14 mouse cellular contexts compared by ENCODE assay signal in genomic region chr11:60265271-60265985, GRCm38 (mm10). TPM values are rescaled to one million over a fixed set of nuclear protein-coding genes. Genes with fewer than 3 reads are reported as not detected.
A peak's percentile ranks its signal among the peaks of the same experiment; 100 is the strongest.
DNase-seq lines count a peak whose midpoint lies in the region; ATAC-seq and TF ChIP-seq lines count a peak whose summit lies in the region.
"Had no signal": no experiment of that assay in that cellular context is flagged by ENCODE, and none has a peak within 500 bp of the region (broad histone marks: within the 10 kb centered on the region; RNA-seq: fewer than 3 reads in every experiment).

No protein-coding gene starts in this region.

- TF ChIP-seq CTCF in heart, postnatal 0 days (IDR thresholded peaks at IDR 0.05; ENCODE audit: low read depth): peak; percentile 14

- no peak overlapping the region for H3K4me3 ChIP-seq in heart, postnatal 0 days (ENCODE audit: low read depth, low read length)
- no peak overlapping the region for H3K4me3 ChIP-seq in liver, embryonic 12.5 days
- H3K4me3 ChIP-seq in liver, embryonic 11.5 days (ENCODE audit: low read depth, low read length): no peak overlapping the region
- H3K4me3 ChIP-seq: embryonic facial prominence, embryonic 13.5 days; limb, embryonic 15.5 days; midbrain, embryonic 15.5 days had no signal

- H3K36me3 ChIP-seq in heart, postnatal 0 days (replicated peaks; ENCODE audit: control insufficient read depth, insufficient read depth, low read length): peaks cover 32% of the 10 kb centered on the region; the same call in 1 of the 2 replicates
- H3K36me3 ChIP-seq in liver, embryonic 12.5 days: 0 out of 2 replicates have a peak, but pooled peaks cover 4% of the 10 kb centered on the region
- H3K36me3 ChIP-seq in liver, embryonic 11.5 days (ENCODE audit: control insufficient read depth, insufficient read depth, low read length): no peaks in the 10 kb centered on the region
- H3K36me3 ChIP-seq: midbrain, embryonic 15.5 days had no signal

- 83% methylated on average over 4 of the region's 4 CpGs for WGBS in heart, postnatal 0 days
- 68% methylated on average over 4 of the region's 4 CpGs for WGBS in liver, embryonic 12.5 days (ENCODE audit: insufficient replicate concordance)
- WGBS in liver, embryonic 11.5 days: 78% methylated on average over 4 of the region's 4 CpGs

- H3K9me3 ChIP-seq in heart, postnatal 0 days (replicated peaks; ENCODE audit: control insufficient read depth, low read length): no peaks in the 10 kb centered on the region
- H3K9me3 ChIP-seq in liver, embryonic 12.5 days (replicated peaks): no peaks in the 10 kb centered on the region
- H3K9me3 ChIP-seq in liver, embryonic 11.5 days (ENCODE audit: control insufficient read depth, low read length): no peaks in the 10 kb centered on the region
- H3K9me3 ChIP-seq: embryonic facial prominence, embryonic 13.5 days; limb, embryonic 15.5 days; midbrain, embryonic 15.5 days had no signal

- no peak for DNase-seq in heart, postnatal 0 days (ENCODE audit: low spot score)
- no peak for DNase-seq in heart, adult 9 months (ENCODE audit: low spot score in 2 of 2)
- no peak for DNase-seq in liver, embryonic 11.5 days (ENCODE audit: low spot score)
- peak; percentile 46 to 54 for DNase-seq in cerebellum, postnatal 14 days
- peak; percentile 61 for DNase-seq in thymus, postnatal 14 days
- no peak for DNase-seq in spleen, postnatal 14 days (ENCODE audit: low spot score in 2 of 2)
- no peak for DNase-seq in testis, postnatal 14 days (ENCODE audit: low spot score)
- DNase-seq: adrenal gland, postnatal 25 days; lung, postnatal 36 days had no signal

- no peaks in the 10 kb centered on the region for H3K4me1 ChIP-seq in heart, postnatal 0 days (ENCODE audit: control insufficient read depth, insufficient read depth)
- peaks cover 14% of the 10 kb centered on the region; the same call in 1 of the 2 replicates for H3K4me1 ChIP-seq in liver, embryonic 12.5 days
- H3K4me1 ChIP-seq in liver, embryonic 11.5 days (replicated peaks; ENCODE audit: control insufficient read depth, insufficient read depth, low read length): no peaks in the 10 kb centered on the region

- no peak for TF ChIP-seq EP300 in heart, postnatal 0 days (IDR thresholded peaks at IDR 0.05; ENCODE audit: low read depth)

- no peak overlapping the region for H3K4me2 ChIP-seq in heart, postnatal 0 days (ENCODE audit: low read depth, low read length)
- no peak overlapping the region for H3K4me2 ChIP-seq in liver, embryonic 12.5 days
- H3K4me2 ChIP-seq in liver, embryonic 11.5 days: no peak overlapping the region
- H3K4me2 ChIP-seq: embryonic facial prominence, embryonic 13.5 days; heart, embryonic 11.5 days; limb, embryonic 15.5 days; midbrain, embryonic 15.5 days had no signal

- H3K27me3 ChIP-seq in heart, postnatal 0 days (ENCODE audit: control insufficient read depth, insufficient read depth, low read length): no peaks in the 10 kb centered on the region
- H3K27me3 ChIP-seq in liver, embryonic 12.5 days (replicated peaks): no peaks in the 10 kb centered on the region
- H3K27me3 ChIP-seq in liver, embryonic 11.5 days (replicated peaks; ENCODE audit: control insufficient read depth, insufficient read depth, low read length): no peaks in the 10 kb centered on the region
- H3K27me3 ChIP-seq: embryonic facial prominence, embryonic 13.5 days; limb, embryonic 15.5 days; midbrain, embryonic 15.5 days had no signal

- H3K9ac ChIP-seq in heart, postnatal 0 days (replicated peaks; ENCODE audit: low read depth, low read length): no peak overlapping the region
- H3K9ac ChIP-seq in liver, embryonic 12.5 days: no peak overlapping the region
- no peak overlapping the region for H3K9ac ChIP-seq in liver, embryonic 11.5 days (ENCODE audit: low read depth, low read length)
- H3K9ac ChIP-seq: embryonic facial prominence, embryonic 13.5 days; limb, embryonic 15.5 days; midbrain, embryonic 15.5 days had no signal

- no peak for ATAC-seq in heart, postnatal 0 days (ENCODE audit: insufficient read depth, low read depth)
- 0 out of 2 replicates have a peak, but pooled peaks have one; percentile 30 for ATAC-seq in liver, embryonic 12.5 days
- ATAC-seq in liver, embryonic 11.5 days (replicated peaks; ENCODE audit: low FRiP score): no peak

- H3K27ac ChIP-seq in heart, postnatal 0 days (ENCODE audit: low read depth): no peak overlapping the region
- H3K27ac ChIP-seq in liver, embryonic 12.5 days: no peak overlapping the region
- no peak overlapping the region for H3K27ac ChIP-seq in liver, embryonic 11.5 days (ENCODE audit: low read depth, low read length)
- H3K27ac ChIP-seq: embryonic facial prominence, embryonic 13.5 days; limb, embryonic 15.5 days; midbrain, embryonic 15.5 days had no signal

RNA-seq across cellular contexts. Expression of gene Srebf1, which starts 43.0 kb away (rescaled TPM):
- 77.2 and 81.7 TPM in 2 replicates for total RNA-seq in heart, postnatal 0 days (2014; rRNA removed; ENCODE audit: low replicate concordance)
- 29.9 and 31.0 TPM in 2 replicates for polyA plus RNA-seq in heart, postnatal 0 days (2015; fragmentation: Nextera tagmentation; extraction: Ambion mirVana)
- 45.7 and 50.9 TPM in 2 replicates for polyA plus RNA-seq in liver, embryonic 12.5 days (2016; fragmentation: Nextera tagmentation; extraction: Ambion mirVana)
- polyA plus RNA-seq in liver, embryonic 11.5 days (2014; fragmentation: Nextera tagmentation; extraction: Ambion mirVana): 78.2 and 78.7 TPM in 2 replicates

Comparison
In these comparisons a context has a peak if more than half of its experiments do, and no peak if none do; other contexts are left out.
1. DNase-seq: peak in cerebellum, postnatal 14 days (2 of 2) and thymus, postnatal 14 days (single experiment); none in heart, postnatal 0 days (single experiment), heart, adult 9 months (0 of 2), liver, embryonic 11.5 days (single experiment), spleen, postnatal 14 days (0 of 2) and testis, postnatal 14 days (single experiment).